In genomic region chr7:83640581-83640980, GRCm38 (mm10) we compare ENCODE assay signal across 28 mouse cellular contexts. TPM values are rescaled to one million over a fixed set of nuclear protein-coding genes. Genes with fewer than 3 reads are reported as not detected.
DNase-seq lines count a peak whose midpoint lies in the region; ATAC-seq and TF ChIP-seq lines count a peak whose summit lies in the region.
"Had no signal": no experiment of that assay in that cellular context is flagged by ENCODE, and none has a peak within 500 bp of the region (broad histone marks: within the 10 kb centered on the region; RNA-seq: fewer than 3 reads in every experiment).

No protein-coding gene starts in this region.

- TF ChIP-seq POLR2A in spleen, adult 2 months (IDR thresholded peaks at IDR 0.05; ENCODE audit: low read depth, low read length) = no peak

- no peak for TF ChIP-seq CTCF in spleen, adult 2 months (IDR thresholded peaks at IDR 0.05; ENCODE audit: extremely low read depth, insufficient read depth, insufficient read length, insufficient replicate concordance)

- H3K9ac ChIP-seq in hindbrain, embryonic 14.5 days = no peak overlapping the region
- no peak overlapping the region for H3K9ac ChIP-seq in kidney, embryonic 16.5 days (replicated peaks; ENCODE audit: low read length)
- H3K9ac ChIP-seq: embryonic facial prominence, embryonic 15.5 days; forebrain, embryonic 13.5 days; hindbrain, embryonic 15.5 days; liver, embryonic 15.5 days; neural tube, embryonic 12.5 days had no signal

- no peak overlapping the region for H3K4me2 ChIP-seq in hindbrain, embryonic 14.5 days (replicated peaks)
- no peak overlapping the region for H3K4me2 ChIP-seq in kidney, embryonic 16.5 days (replicated peaks; ENCODE audit: low read depth, low read length)
- H3K4me2 ChIP-seq: embryonic facial prominence, embryonic 15.5 days; forebrain, embryonic 13.5 days; hindbrain, embryonic 15.5 days; liver, embryonic 15.5 days; midbrain, embryonic 11.5 days; neural tube, embryonic 12.5 days had no signal

- H3K4me1 ChIP-seq in heart, embryonic 10.5 days = peaks cover 45% of the 10 kb centered on the region
- peaks cover 9% of the 10 kb centered on the region for H3K4me1 ChIP-seq in hindbrain, embryonic 10.5 days (replicated peaks)
- no peaks in the 10 kb centered on the region for H3K4me1 ChIP-seq in hindbrain, embryonic 14.5 days (replicated peaks; ENCODE audit: control insufficient read depth, insufficient read depth, low read length)
- peaks cover 39% of the 10 kb centered on the region for H3K4me1 ChIP-seq in spleen, adult 2 months (ENCODE audit: control insufficient read depth, insufficient read depth, insufficient read length)
- 0 out of 2 replicates have a peak, but pooled peaks cover 4% of the 10 kb centered on the region for H3K4me1 ChIP-seq in kidney, embryonic 16.5 days (ENCODE audit: insufficient read depth, low read length)
- H3K4me1 ChIP-seq: embryonic facial prominence, embryonic 15.5 days; forebrain, embryonic 13.5 days had no signal

- H3K27me3 ChIP-seq in heart, embryonic 10.5 days (ENCODE audit: insufficient read depth, poor library complexity, severe bottlenecking) = no peaks in the 10 kb centered on the region
- no peaks in the 10 kb centered on the region for H3K27me3 ChIP-seq in hindbrain, embryonic 10.5 days (ENCODE audit: insufficient read depth, poor library complexity, severe bottlenecking)
- no peaks in the 10 kb centered on the region for H3K27me3 ChIP-seq in hindbrain, embryonic 14.5 days (ENCODE audit: control insufficient read depth, insufficient read depth, low read length)
- no peaks in the 10 kb centered on the region for H3K27me3 ChIP-seq in spleen, adult 2 months (ENCODE audit: control insufficient read depth, insufficient read depth, low read length)
- H3K27me3 ChIP-seq in kidney, embryonic 16.5 days (ENCODE audit: insufficient read depth, low read length) = no peaks in the 10 kb centered on the region
- H3K27me3 ChIP-seq: embryonic facial prominence, embryonic 15.5 days; forebrain, embryonic 13.5 days; hindbrain, embryonic 15.5 days; liver, embryonic 15.5 days; neural tube, embryonic 12.5 days had no signal

- peaks cover 53% of the 10 kb centered on the region for H3K36me3 ChIP-seq in heart, embryonic 10.5 days
- peaks cover 34% of the 10 kb centered on the region for H3K36me3 ChIP-seq in hindbrain, embryonic 10.5 days
- H3K36me3 ChIP-seq in hindbrain, embryonic 14.5 days (replicated peaks; ENCODE audit: control insufficient read depth, insufficient read depth) = no peaks in the 10 kb centered on the region
- peaks cover 38% of the 10 kb centered on the region for H3K36me3 ChIP-seq in spleen, adult 2 months (ENCODE audit: control insufficient read depth, insufficient read depth, low read length)
- peaks cover 34% of the 10 kb centered on the region for H3K36me3 ChIP-seq in kidney, embryonic 16.5 days (ENCODE audit: insufficient read depth, low read length)
- H3K36me3 ChIP-seq: hindbrain, embryonic 15.5 days; neural tube, embryonic 12.5 days had no signal

- ATAC-seq in hindbrain, embryonic 14.5 days (ENCODE audit: low FRiP score) = no peak
- ATAC-seq in kidney, embryonic 16.5 days (ENCODE audit: low FRiP score, low TSS enrichment) = no peak
- ATAC-seq: forebrain, embryonic 13.5 days; midbrain, embryonic 16.5 days had no signal

- 82% methylated on average over 5 of the region's 5 CpGs for WGBS in heart, embryonic 10.5 days
- 90% methylated on average over 5 of the region's 5 CpGs for WGBS in hindbrain, embryonic 10.5 days
- 92% methylated on average over 5 of the region's 5 CpGs for WGBS in hindbrain, embryonic 14.5 days
- 90% methylated on average over 5 of the region's 5 CpGs for WGBS in spleen, adult 2 months
- WGBS in kidney, embryonic 16.5 days = 90% methylated on average over 5 of the region's 5 CpGs

- no peaks in the 10 kb centered on the region for H3K9me3 ChIP-seq in heart, embryonic 10.5 days
- no peaks in the 10 kb centered on the region for H3K9me3 ChIP-seq in hindbrain, embryonic 10.5 days
- H3K9me3 ChIP-seq in hindbrain, embryonic 14.5 days (ENCODE audit: control insufficient read depth, low read length) = no peaks in the 10 kb centered on the region
- no peaks in the 10 kb centered on the region for H3K9me3 ChIP-seq in kidney, embryonic 16.5 days (ENCODE audit: low read length)
- H3K9me3 ChIP-seq: embryonic facial prominence, embryonic 15.5 days; forebrain, embryonic 13.5 days; G1E; hindbrain, embryonic 15.5 days; liver, embryonic 15.5 days; neural tube, embryonic 12.5 days had no signal

- peak overlapping the region; percentile 70 for H3K27ac ChIP-seq in heart, embryonic 10.5 days
- H3K27ac ChIP-seq in hindbrain, embryonic 10.5 days = 0 out of 2 replicates have a peak overlapping the region, but pooled peaks have one; percentile 8
- no peak overlapping the region for H3K27ac ChIP-seq in hindbrain, embryonic 14.5 days
- peak overlapping the region; percentile 28; the same call in 1 of the 2 replicates for H3K27ac ChIP-seq in spleen, adult 2 months (ENCODE audit: insufficient read depth, low read length)
- no peak overlapping the region for H3K27ac ChIP-seq in kidney, embryonic 16.5 days (ENCODE audit: low read length)
- H3K27ac ChIP-seq: embryonic facial prominence, embryonic 15.5 days; forebrain, embryonic 13.5 days; hindbrain, embryonic 15.5 days; liver, embryonic 15.5 days; neural tube, embryonic 12.5 days had no signal

- DNase-seq in heart, embryonic 10.5 days (ENCODE audit: low spot score) = no peak
- DNase-seq in heart, adult 9 months (ENCODE audit: low spot score in 2 of 2) = no peak
- no peak for DNase-seq in hindbrain, embryonic 10.5 days (ENCODE audit: low spot score)
- no peak for DNase-seq in hindbrain, embryonic 14.5 days (ENCODE audit: low spot score)
- DNase-seq in spleen, adult 2 months (ENCODE audit: low read depth in 1 of 2, low spot score in 2 of 2) = no peak
- no peak for DNase-seq in spleen, postnatal 4 days (ENCODE audit: low spot score in 2 of 2)
- DNase-seq: adrenal gland, adult 8-10 months; B cell, adult 2 months; cerebellum, adult 9-11 months; gastrocnemius, postnatal 25 days; heart, adult 18-20 months; heart, postnatal 4 days; kidney, adult 11 months; liver; lung, postnatal 36 days; right cerebral cortex, adult 18-20 months; spleen, adult 18-20 months; thymus, adult 2 months; thymus, postnatal 36 days had no signal

- no peak overlapping the region for H3K4me3 ChIP-seq in heart, embryonic 10.5 days
- H3K4me3 ChIP-seq in hindbrain, embryonic 10.5 days = no peak overlapping the region
- H3K4me3 ChIP-seq in hindbrain, embryonic 14.5 days (replicated peaks; ENCODE audit: low read length) = no peak overlapping the region
- H3K4me3 ChIP-seq in spleen, adult 2 months (ENCODE audit: extremely low read depth, insufficient read depth, insufficient read length) = no peak overlapping the region
- no peak overlapping the region for H3K4me3 ChIP-seq in kidney, embryonic 16.5 days (ENCODE audit: low read length)
- H3K4me3 ChIP-seq: embryonic facial prominence, embryonic 15.5 days; forebrain, embryonic 13.5 days; hindbrain, embryonic 15.5 days; liver, embryonic 15.5 days; neural tube, embryonic 12.5 days had no signal

RNA-seq across cellular contexts. Expression of gene Stard5, which starts 8.8 kb away (rescaled TPM):
- polyA plus RNA-seq in heart, embryonic 10.5 days (2016; fragmentation: Nextera tagmentation; extraction: Ambion mirVana) = 28.9 and 31.9 TPM in 2 replicates
- 12.8 and 14.2 TPM in 2 replicates for polyA plus RNA-seq in hindbrain, embryonic 10.5 days (2016; fragmentation: Nextera tagmentation; extraction: Ambion mirVana)
- polyA plus RNA-seq in hindbrain, embryonic 14.5 days (2014; fragmentation: Nextera tagmentation; extraction: Ambion mirVana) = 5.6 and 6.5 TPM in 2 replicates
- polyA plus RNA-seq in spleen, adult 2 months (2012; rRNA removed) = 15.6 and 18.4 TPM in 2 replicates
- 30.9 and 31.7 TPM in 2 replicates for polyA plus RNA-seq in kidney, embryonic 16.5 days (2015; fragmentation: Nextera tagmentation; extraction: Ambion mirVana)

RNA-seq across cellular contexts. Expression of gene Tmc3, which starts 55.9 kb away (rescaled TPM):
- 0.21 and 0.35 TPM in 2 replicates for polyA plus RNA-seq in heart, embryonic 10.5 days (2016; fragmentation: Nextera tagmentation; extraction: Ambion mirVana)
- polyA plus RNA-seq in hindbrain, embryonic 10.5 days (2016; fragmentation: Nextera tagmentation; extraction: Ambion mirVana) = 0.67 and 0.80 TPM in 2 replicates
- polyA plus RNA-seq in hindbrain, embryonic 14.5 days (2014; fragmentation: Nextera tagmentation; extraction: Ambion mirVana) = 0.31 and 0.51 TPM in 2 replicates
- 0.74 and 0.77 TPM in 2 replicates for polyA plus RNA-seq in spleen, adult 2 months (2012; rRNA removed)
- polyA plus RNA-seq in kidney, embryonic 16.5 days (2015; fragmentation: Nextera tagmentation; extraction: Ambion mirVana) = 1.4 and 2.3 TPM in 2 replicates
- polyA plus RNA-seq: G1E had no signal

Comparison
In these comparisons a context has a peak if more than half of its experiments do, and no peak if none do; other contexts are left out.
1. H3K27ac ChIP-seq: peak in heart, embryonic 10.5 days (single experiment), hindbrain, embryonic 10.5 days (single experiment) and spleen, adult 2 months (single experiment); none in hindbrain, embryonic 14.5 days (single experiment) and kidney, embryonic 16.5 days (single experiment).